Mouse (Mus musculus) liver, postnatal 0 days (tissue): Measurements from ENCODE around the gene Rnf11. TPM values are rescaled to one million over a fixed set of nuclear protein-coding genes. Genes with fewer than 3 reads are reported as not detected.

Experiments used
- ATAC-seq: fragments of 200-750 bp; cut with Nextera tagmentation; 2 replicates; pipeline ENCODE4 v1.8.0; 2017; ENCODE audit warnings: mild to moderate bottlenecking, moderate library complexity
- DNase-seq: peaks from one replicate; pipeline ENCODE4 v3.0.0-alpha.2; 2016
- H3K27ac ChIP-seq: fragments of 300-500 bp; sonication (generic); 2 replicates; pipeline ENCODE4 v1.5.1; 2014; ENCODE audit warnings: antibody characterized with exemption, moderate library complexity, mild to moderate bottlenecking, low read depth
- H3K27me3 ChIP-seq: fragments of 300-500 bp; sonication (generic); 2 replicates; pipeline ENCODE4 v1.6.1; 2014; ENCODE audit warnings: low read length, control low read depth, mixed read lengths; ENCODE audit not compliant: insufficient read depth
- H3K36me3 ChIP-seq: fragments of 300-500 bp; sonication (generic); replicated peaks from 2 replicates; pipeline ENCODE4 v1.6.1; 2014; ENCODE audit warnings: mild to moderate bottlenecking, control low read depth, low read length, moderate library complexity, mixed read lengths; ENCODE audit not compliant: insufficient read depth
- H3K4me1 ChIP-seq: fragments of 300-500 bp; sonication (generic); 2 replicates; pipeline ENCODE4 v1.6.1; 2014; ENCODE audit warnings: antibody characterized with exemption, mild to moderate bottlenecking, control low read depth; ENCODE audit not compliant: insufficient read depth
- H3K4me2 ChIP-seq: fragments of 300-500 bp; sonication (generic); 2 replicates; pipeline ENCODE4 v1.6.1; 2014; ENCODE audit warnings: low read depth, mild to moderate bottlenecking, low read length, moderate library complexity, mixed read lengths
- H3K4me3 ChIP-seq: fragments of 300-500 bp; sonication (generic); 2 replicates; pipeline ENCODE4 v1.5.1; 2014; ENCODE audit warnings: low read depth, low read length
- H3K9ac ChIP-seq: fragments of 300-500 bp; sonication (generic); replicated peaks from 2 replicates; pipeline ENCODE4 v1.6.1; 2014; ENCODE audit warnings: mild to moderate bottlenecking, moderate library complexity
- H3K9me3 ChIP-seq: fragments of 300-500 bp; sonication (generic); 2 replicates; pipeline ENCODE4 v1.6.1; 2016; ENCODE audit warnings: mild to moderate bottlenecking, control low read depth, low read length, mixed read lengths
- CTCF ChIP-seq: sonication (generic); IDR thresholded peaks from 2 replicates; pipeline ENCODE4 v1.5.1; 2016; ENCODE audit warnings: antibody characterized with exemption, low read depth
- EP300 ChIP-seq: IDR thresholded peaks from 2 replicates; pipeline ENCODE4 v1.6.1; 2016; ENCODE audit warnings: antibody characterized with exemption, low read depth, mild to moderate bottlenecking
- WGBS: fragments of 180-500 bp; shearing (Covaris S2); extraction: QIAGEN DNeasy Blood & Tissue Kit; methylation state at CpG from one replicate; pipeline ENCODE4 v1.1.7; 2014; ENCODE audit not compliant: insufficient replicate concordance; 5-methylcytosine and 5-hydroxymethylcytosine counted together
- polyA plus RNA-seq: library from polyadenylated mRNA; unstranded; fragments of >200 nt; fragmentation: Nextera tagmentation; extraction: Ambion mirVana; gene quantifications from 2 replicates; pipeline ENCODE4 v1.2.1, GENCODE M21; 2015

The Rnf11 gene
- polyA plus RNA-seq, 1 experiment from 2014 or later = 34.0 TPM

DNA sequence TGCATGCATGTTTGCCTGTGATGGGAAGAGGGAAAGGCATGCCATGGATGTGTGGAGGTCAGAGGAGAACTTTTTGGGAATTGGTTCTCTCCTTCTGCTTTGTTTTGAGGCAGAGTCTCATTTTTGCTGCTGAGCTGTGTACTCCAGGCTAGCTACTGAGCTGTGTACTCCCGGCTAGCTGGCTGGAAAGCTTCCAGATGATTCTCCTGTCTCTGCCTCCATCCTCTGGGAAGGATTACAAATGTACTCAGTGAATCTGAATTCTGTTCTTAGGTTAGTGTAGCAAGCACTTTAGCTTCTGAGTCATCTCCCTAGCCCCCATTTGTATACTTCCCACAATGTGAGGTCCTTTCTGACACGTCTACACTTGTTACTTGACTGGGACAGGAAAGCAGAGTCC is 61.1 kb downstream of the Rnf11 start:
- 60% methylated on average over 2 of the region's 2 CpGs for WGBS
- no peak for ATAC-seq
- Histone ChIP-seq H3K27me3 (no peaks in the 10 kb centered on the region), H3K36me3 (no peaks in the 10 kb centered on the region), H3K4me1 (no peaks in the 10 kb centered on the region; the same call in 1 of the 2 replicates), H3K9me3 (no peaks in the 10 kb centered on the region), H3K27ac (no peak overlapping the region), H3K4me2 (no peak overlapping the region), H3K4me3 (no peak overlapping the region), H3K9ac (no peak overlapping the region)
- no peak for DNase-seq
- TF ChIP-seq EP300 (no peak), CTCF (no peak)

GRCm38 (mm10) chr4:109422436-109422835 is 62.1 kb downstream of the Rnf11 start:
- TF ChIP-seq CTCF = no peak
- no peak for TF ChIP-seq EP300
- Histone ChIP-seq H3K4me3 (no peak overlapping the region), H3K4me2 (no peak overlapping the region), H3K4me1 (no peaks in the 10 kb centered on the region; the same call in 1 of the 2 replicates), H3K27ac (no peak overlapping the region), H3K27me3 (no peaks in the 10 kb centered on the region), H3K9me3 (no peaks in the 10 kb centered on the region), H3K36me3 (no peaks in the 10 kb centered on the region), H3K9ac (no peak overlapping the region)
- WGBS = 80% methylated on average over 6 of the region's 6 CpGs
- ATAC-seq (no peak), DNase-seq (no peak)

GRCm38 (mm10) chr4:109421608-109422007 is 62.9 kb downstream of the Rnf11 start:
- 78% methylated on average over 7 of the region's 7 CpGs for WGBS
- DNase-seq (no peak), ATAC-seq (no peak)

DNA sequence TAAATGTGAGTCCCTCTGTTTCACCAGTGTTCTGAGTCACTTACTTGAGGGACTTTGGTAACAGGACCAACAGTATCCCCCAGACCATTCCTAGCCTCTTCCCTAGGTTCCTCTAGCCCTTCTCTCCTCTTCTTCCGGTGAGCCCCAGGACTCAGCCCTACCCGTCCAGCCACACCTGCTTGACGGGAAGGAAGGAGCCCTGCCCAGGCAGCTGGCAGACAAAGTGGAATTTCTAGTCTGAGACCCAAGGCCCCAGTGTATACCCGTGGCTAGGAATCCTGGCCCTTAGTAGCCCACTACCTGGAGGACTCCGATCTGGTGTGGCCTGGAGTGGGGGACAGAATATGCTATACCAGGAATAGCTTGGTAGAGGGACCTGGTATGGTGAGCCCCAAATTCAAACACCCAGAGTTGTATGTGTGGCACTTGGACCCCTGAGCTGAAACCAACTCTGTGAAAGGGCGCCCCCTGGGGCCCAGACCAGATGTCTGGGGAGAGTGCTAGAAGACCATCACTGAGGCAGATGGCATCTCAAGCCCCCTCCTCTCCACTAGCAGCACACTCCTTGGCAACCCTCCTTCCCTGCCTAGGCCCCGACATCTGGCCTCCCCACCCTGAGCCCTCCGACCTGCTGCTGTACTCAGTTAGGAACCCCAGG is 64.3 kb downstream of the Rnf11 start:
- H3K9ac ChIP-seq = no peak overlapping the region
- TF ChIP-seq EP300 = no peak
- peak; percentile 70 for TF ChIP-seq CTCF
- ATAC-seq (0 out of 2 replicates have a peak, but pooled peaks have one; percentile 23), DNase-seq (peak; percentile 61)
- WGBS = 75% methylated on average over 8 of the region's 8 CpGs
- H3K4me2 ChIP-seq = no peak overlapping the region
- no peaks in the 10 kb centered on the region for H3K27me3 ChIP-seq
- H3K27ac ChIP-seq = no peak overlapping the region
- no peaks in the 10 kb centered on the region; the same call in 1 of the 2 replicates for H3K4me1 ChIP-seq
- no peak overlapping the region for H3K4me3 ChIP-seq
- H3K9me3 ChIP-seq = no peaks in the 10 kb centered on the region
- H3K36me3 ChIP-seq = no peaks in the 10 kb centered on the region

More at GRCm38 (mm10) chr4:109421608-109422007, 62.9 kb downstream of the Rnf11 start:
- H3K9me3 ChIP-seq = no peaks in the 10 kb centered on the region
- no peaks in the 10 kb centered on the region; the same call in 1 of the 2 replicates for H3K4me1 ChIP-seq
- H3K4me2 ChIP-seq = no peak overlapping the region
- no peak overlapping the region for H3K9ac ChIP-seq
- H3K4me3 ChIP-seq = no peak overlapping the region
- no peak overlapping the region for H3K27ac ChIP-seq
- H3K36me3 ChIP-seq = no peaks in the 10 kb centered on the region
- no peak for TF ChIP-seq CTCF
- TF ChIP-seq EP300 = no peak
- H3K27me3 ChIP-seq = no peaks in the 10 kb centered on the region

GRCm38 (mm10) chr4:109419563-109419962 is 65.0 kb downstream of the Rnf11 start:
- H3K27me3 ChIP-seq = no peaks in the 10 kb centered on the region
- no peak for TF ChIP-seq CTCF
- no peak for TF ChIP-seq EP300
- ATAC-seq = no peak
- DNase-seq = no peak
- H3K36me3 ChIP-seq = no peaks in the 10 kb centered on the region
- H3K9me3 ChIP-seq = no peaks in the 10 kb centered on the region
- H3K9ac ChIP-seq = no peak overlapping the region
- WGBS = 85% methylated on average over 4 of the region's 4 CpGs
- no peak overlapping the region for H3K4me2 ChIP-seq
- H3K27ac ChIP-seq = no peak overlapping the region
- H3K4me3 ChIP-seq = no peak overlapping the region
- no peaks in the 10 kb centered on the region; the same call in 1 of the 2 replicates for H3K4me1 ChIP-seq

DNA sequence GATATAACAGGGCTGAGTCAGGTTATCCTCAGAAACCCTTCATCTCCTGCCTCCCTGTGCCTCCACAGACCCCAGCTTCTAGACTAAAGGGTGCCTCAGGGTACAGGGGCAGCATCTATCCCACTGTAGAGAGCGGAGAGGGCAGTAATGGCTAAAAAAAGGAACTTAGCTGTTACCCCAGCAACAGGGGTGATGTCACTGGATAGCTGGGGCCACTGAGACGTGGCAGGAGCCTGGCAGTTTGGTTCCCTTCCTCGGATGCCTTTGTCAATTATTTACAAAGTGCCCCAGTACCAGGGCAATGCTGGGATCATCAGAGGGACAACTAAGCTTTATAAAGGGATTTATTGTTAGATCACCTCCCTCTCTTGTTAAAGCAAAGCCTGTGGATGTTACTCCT is 65.5 kb downstream of the Rnf11 start:
- ATAC-seq (peak; percentile 59; the same call in 1 of the 2 replicates), DNase-seq (no peak)
- no peak overlapping the region for H3K27ac ChIP-seq

More for the DNA sequence above, 65.5 kb downstream of the Rnf11 start:
- Histone ChIP-seq H3K4me1 (no peaks in the 10 kb centered on the region; the same call in 1 of the 2 replicates), H3K36me3 (no peaks in the 10 kb centered on the region), H3K27me3 (no peaks in the 10 kb centered on the region), H3K4me2 (no peak overlapping the region), H3K4me3 (no peak overlapping the region), H3K9me3 (no peaks in the 10 kb centered on the region), H3K9ac (no peak overlapping the region)
- TF ChIP-seq CTCF (no peak), EP300 (no peak)
- WGBS = 9% methylated on average over 3 of the region's 3 CpGs
